Mouse (Mus musculus): Measurements from ENCODE around the gene Cep19. TPM values are rescaled to one million over a fixed set of nuclear protein-coding genes. Genes with fewer than 3 reads are reported as not detected.

The Cep19 gene
- total and polyA plus RNA-seq, 3 experiments = 7.1 to 8.7 TPM; not detected in 1

- TF ChIP-seq RCOR1 (IDR thresholded peaks at IDR 0.05; ENCODE audit: low read depth, low read length) (no peak), NELFE (IDR thresholded peaks at IDR 0.05; ENCODE audit: low read depth, low read length) (peak; percentile 78), EP300 (IDR thresholded peaks at IDR 0.05; ENCODE audit: low read depth in 1 of 2, low read length in 2 of 2) (no peak)
Measured at GRCm38 (mm10) chr16:32099638-32100150, at the start of gene Cep19, which contains the start of gene Pigx (continued).

GRCm38 (mm10) chr16:32058817-32059216 is 40.8 kb upstream of the Cep19 start:
- peaks cover 3 to 41% of the 10 kb centered on the region in 2 experiments for H3K36me3 ChIP-seq (ENCODE audit: control insufficient read depth in 1 of 2, insufficient read depth in 2 of 2, low read length in 2 of 2)
- H3K9ac ChIP-seq (ENCODE audit: control insufficient read depth, low read depth, low read length, poor library complexity, severe bottlenecking) = no peak overlapping the region
- TF ChIP-seq USF2 (IDR thresholded peaks at IDR 0.05; ENCODE audit: borderline replicate concordance in 1 of 2, insufficient read depth in 1 of 2, low read depth in 1 of 2, low read length in 2 of 2) (no peak), TBP (IDR thresholded peaks at IDR 0.05; ENCODE audit: low read depth, low read length) (no peak), MYC (IDR thresholded peaks at IDR 0.05; ENCODE audit: low read depth, low read length) (no peak), E2F4 (IDR thresholded peaks at IDR 0.05; ENCODE audit: borderline replicate concordance, low read depth, low read length) (no peak), ETS1 (IDR thresholded peaks at IDR 0.05; ENCODE audit: low read depth, low read length) (no peak), JUND (IDR thresholded peaks at IDR 0.05; ENCODE audit: low read depth, low read length) (no peak), MAZ (IDR thresholded peaks at IDR 0.05; ENCODE audit: low read depth, low read length) (no peak), MAX (IDR thresholded peaks at IDR 0.05; ENCODE audit: low read length) (no peak), ZNF384 (IDR thresholded peaks at IDR 0.05; ENCODE audit: low read depth, low read length) (no peak), MXI1 (IDR thresholded peaks at IDR 0.05; ENCODE audit: low read depth, low read length) (no peak)
- no peak overlapping the region for H3K27ac ChIP-seq (ENCODE audit: control insufficient read depth, low read depth, low read length)
- H3K79me2 ChIP-seq (ENCODE audit: control insufficient read depth, insufficient read depth, low read length, poor library complexity) = peaks cover 53% of the 10 kb centered on the region
- no peaks in the 10 kb centered on the region for H3K27me3 ChIP-seq (ENCODE audit: control insufficient read depth in 1 of 2, insufficient read depth in 2 of 2, low read length in 2 of 2)
- H3K4me3 ChIP-seq (ENCODE audit: control insufficient read depth in 1 of 2, insufficient read depth in 1 of 2, low read depth in 2 of 2, low read length in 2 of 2) = no peak overlapping the region
- peaks cover 19 to 29% of the 10 kb centered on the region in 2 experiments for H3K4me1 ChIP-seq (ENCODE audit: control insufficient read depth in 1 of 2, insufficient read depth in 2 of 2, low read length in 2 of 2)
- DNase-seq (ENCODE audit: low read depth, low spot score) = no peak
- H3K9me3 ChIP-seq (replicated peaks; ENCODE audit: insufficient read depth, low read length) = no peaks in the 10 kb centered on the region

DNA sequence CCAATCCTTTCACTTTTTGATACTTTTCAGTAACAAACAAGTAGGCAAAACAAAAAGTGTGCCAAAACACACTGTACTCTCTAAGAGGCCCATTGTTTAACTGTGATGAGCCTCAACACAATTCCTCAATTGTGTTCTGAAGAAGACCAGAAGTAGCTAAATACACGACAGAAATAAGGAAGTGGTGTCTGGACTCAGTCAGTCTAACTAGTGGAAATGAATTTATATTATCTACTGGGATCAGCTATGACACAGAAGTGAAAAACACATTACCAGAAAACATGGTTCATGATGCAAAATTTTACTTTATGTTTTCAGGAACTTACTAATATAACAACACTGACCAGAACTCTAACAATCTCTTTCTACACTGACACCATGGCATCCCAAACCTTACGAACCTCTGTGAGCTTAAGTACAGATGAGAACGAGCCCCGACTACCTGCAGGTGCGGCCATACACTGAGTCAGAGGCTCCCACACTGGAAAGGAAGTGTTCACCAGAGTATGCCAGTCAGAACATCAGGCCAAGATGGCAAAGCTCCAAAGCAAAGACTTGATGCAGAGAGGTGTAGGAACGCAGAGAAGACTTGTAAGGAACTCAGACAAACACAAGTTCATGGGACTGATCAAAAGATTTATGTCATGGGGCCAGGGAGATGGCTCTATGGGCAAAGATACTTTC is 39.6 kb upstream of the Cep19 start:
- peaks cover 25 to 31% of the 10 kb centered on the region in 2 experiments for H3K4me1 ChIP-seq (ENCODE audit: control insufficient read depth in 1 of 2, insufficient read depth in 2 of 2, low read length in 2 of 2)
- DNase-seq (ENCODE audit: low read depth, low spot score) = peak; percentile 82
- TF ChIP-seq E2F4 (IDR thresholded peaks at IDR 0.05; ENCODE audit: borderline replicate concordance, low read depth, low read length) = no peak
- peak; percentile 53 for TF ChIP-seq ELF1 (IDR thresholded peaks at IDR 0.05; ENCODE audit: low read depth, low read length)
- peak in 1 of 2 experiments; percentile 65; a peak in 2 of 4 replicates for TF ChIP-seq EP300 (IDR thresholded peaks at IDR 0.05; ENCODE audit: low read depth in 1 of 2, low read length in 2 of 2)
- 0 out of 2 replicates have a peak, but pooled peaks have one; percentile 2 for TF ChIP-seq MXI1 (IDR thresholded peaks at IDR 0.05; ENCODE audit: low read depth, low read length)
- TF ChIP-seq GATA1 (IDR thresholded peaks at IDR 0.05; ENCODE audit: low read depth, low read length) = peak; percentile 72
- peak; percentile 38; the same call in 1 of the 2 replicates for TF ChIP-seq ETS1 (IDR thresholded peaks at IDR 0.05; ENCODE audit: low read depth, low read length)
- peak; percentile 37; the same call in 1 of the 2 replicates for TF ChIP-seq ZNF384 (IDR thresholded peaks at IDR 0.05; ENCODE audit: low read depth, low read length)
- TF ChIP-seq CTCF (IDR thresholded peaks at IDR 0.05 in 2 of 3, conservative IDR thresholded peaks at IDR 0.05 in 1 of 3; ENCODE audit: control insufficient read depth in 1 of 3, insufficient read depth in 1 of 3, low read depth in 2 of 3, low read length in 3 of 3, poor library complexity in 1 of 3, severe bottlenecking in 1 of 3) = no peak
- TF ChIP-seq KAT2A (conservative IDR thresholded peaks at IDR 0.05; ENCODE audit: low read depth, low read length) = no peak

More for the DNA sequence above, 39.6 kb upstream of the Cep19 start:
- Histone ChIP-seq H3K27me3 (ENCODE audit: control insufficient read depth in 1 of 2, insufficient read depth in 2 of 2, low read length in 2 of 2) (no peaks in the 10 kb centered on the region), H3K4me3 (ENCODE audit: control insufficient read depth in 1 of 2, insufficient read depth in 1 of 2, low read depth in 2 of 2, low read length in 2 of 2) (peak overlapping the region; percentile 29 to 32), H3K36me3 (ENCODE audit: control insufficient read depth in 1 of 2, insufficient read depth in 2 of 2, low read length in 2 of 2) (peaks cover 3 to 49% of the 10 kb centered on the region in 2 experiments), H3K79me2 (ENCODE audit: control insufficient read depth, insufficient read depth, low read length, poor library complexity) (peaks cover 57% of the 10 kb centered on the region), H3K9ac (ENCODE audit: control insufficient read depth, low read depth, low read length, poor library complexity, severe bottlenecking) (peak overlapping the region; percentile 39), H3K9me3 (replicated peaks; ENCODE audit: insufficient read depth, low read length) (no peaks in the 10 kb centered on the region), H3K27ac (ENCODE audit: control insufficient read depth, low read depth, low read length) (peak overlapping the region; percentile 79)
